Mouse (Mus musculus) liver, embryonic 16.5 days (tissue): ENCODE results near the gene Trim38. TPM values are rescaled to one million over a fixed set of nuclear protein-coding genes. Genes with fewer than 3 reads are reported as not detected.

ENCODE experiments used
- ATAC-seq: fragments of 200-750 bp; cut with Nextera tagmentation; 2 replicates; pipeline ENCODE4 v1.8.0; 2017; ENCODE audit warnings: low read depth, mild to moderate bottlenecking, moderate number of reproducible peaks, moderate library complexity
- H3K27ac ChIP-seq: fragments of 300-500 bp; sonication (generic); 2 replicates; pipeline ENCODE4 v1.5.1; 2014; ENCODE audit warnings: mild to moderate bottlenecking, low read length
- H3K27me3 ChIP-seq: fragments of 300-500 bp; sonication (generic); 2 replicates; pipeline ENCODE4 v1.6.1; 2014; ENCODE audit warnings: low read depth, low read length, mixed read lengths; ENCODE audit not compliant: control insufficient read depth, insufficient read depth
- H3K36me3 ChIP-seq: fragments of 300-500 bp; sonication (generic); 2 replicates; pipeline ENCODE4 v1.6.1; 2014; ENCODE audit warnings: mild to moderate bottlenecking; ENCODE audit not compliant: control insufficient read depth, insufficient read depth
- H3K4me1 ChIP-seq: fragments of 300-500 bp; sonication (generic); 2 replicates; pipeline ENCODE4 v1.6.1; 2014; ENCODE audit warnings: low read depth, low read length, mixed read lengths; ENCODE audit not compliant: control insufficient read depth
- H3K4me2 ChIP-seq: fragments of 300-500 bp; sonication (generic); 2 replicates; pipeline ENCODE4 v1.6.1; 2014; ENCODE audit warnings: low read depth, low read length, mixed read lengths
- H3K4me3 ChIP-seq: fragments of 300-500 bp; sonication (generic); 2 replicates; pipeline ENCODE4 v1.5.1; 2014; ENCODE audit warnings: low read depth, mild to moderate bottlenecking, low read length
- H3K9ac ChIP-seq: fragments of 300-500 bp; sonication (generic); 2 replicates; pipeline ENCODE4 v1.6.1; 2014; ENCODE audit warnings: low read depth, low read length
- H3K9me3 ChIP-seq: fragments of 300-500 bp; sonication (generic); replicated peaks from 2 replicates; pipeline ENCODE4 v1.6.1; 2016; ENCODE audit warnings: low read length; ENCODE audit not compliant: control insufficient read depth
- WGBS: fragments of 180-500 bp; shearing (Covaris S2); extraction: QIAGEN DNeasy Blood & Tissue Kit; methylation state at CpG from one replicate; pipeline ENCODE4 v1.1.7; 2014; ENCODE audit not compliant: insufficient replicate concordance; 5-methylcytosine and 5-hydroxymethylcytosine counted together
- polyA plus RNA-seq: library from polyadenylated mRNA; unstranded; fragments of >200 nt; fragmentation: Nextera tagmentation; extraction: Ambion mirVana; gene quantifications from 2 replicates; pipeline ENCODE4 v1.2.1, GENCODE M21; 2015

The Trim38 gene
- polyA plus RNA-seq, 1 experiment from 2014 or later, result not detected

GRCm38 (mm10) chr13:23799405-23799804 is 29.7 kb downstream of the Trim38 start:
- Histone ChIP-seq H3K4me1 (no peaks in the 10 kb centered on the region; the same call in 1 of the 2 replicates), H3K9me3 (no peaks in the 10 kb centered on the region), H3K4me3 (no peak overlapping the region), H3K27ac (no peak overlapping the region), H3K4me2 (no peak overlapping the region), H3K9ac (no peak overlapping the region), H3K27me3 (no peaks in the 10 kb centered on the region), H3K36me3 (no peaks in the 10 kb centered on the region)
- 14% methylated on average over 5 of the region's 5 CpGs for WGBS
- ATAC-seq, result no peak

DNA sequence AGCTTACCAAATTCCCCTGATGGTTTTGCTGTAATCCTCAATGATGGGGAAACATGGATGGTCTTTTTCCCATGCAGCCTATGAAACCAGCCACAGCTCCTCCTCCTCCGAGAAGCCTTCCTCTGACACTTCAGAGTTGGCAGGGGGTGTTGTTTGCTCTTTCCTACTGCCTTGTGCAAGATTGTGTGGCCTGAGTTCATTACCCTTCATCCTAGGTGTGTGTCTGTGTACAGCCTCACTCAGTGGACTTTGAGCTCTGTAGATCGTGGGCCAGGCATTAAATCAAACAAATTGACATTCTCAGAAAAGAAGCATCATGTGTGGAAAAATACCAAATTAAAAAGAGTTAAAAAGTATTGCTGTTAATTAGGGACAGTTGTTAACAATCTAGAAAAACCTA is 34.8 kb downstream of the Trim38 start:
- H3K9me3 ChIP-seq, result no peaks in the 10 kb centered on the region
- H3K36me3 ChIP-seq, result no peaks in the 10 kb centered on the region
- peak; percentile 76 for ATAC-seq
- H3K4me2 ChIP-seq, result no peak overlapping the region
- H3K9ac ChIP-seq, result no peak overlapping the region
- no peaks in the 10 kb centered on the region for H3K27me3 ChIP-seq
- 45% methylated on average over 2 of the region's 2 CpGs for WGBS
- H3K4me1 ChIP-seq, result peaks cover 3% of the 10 kb centered on the region
- H3K4me3 ChIP-seq, result no peak overlapping the region
- no peak overlapping the region for H3K27ac ChIP-seq

DNA sequence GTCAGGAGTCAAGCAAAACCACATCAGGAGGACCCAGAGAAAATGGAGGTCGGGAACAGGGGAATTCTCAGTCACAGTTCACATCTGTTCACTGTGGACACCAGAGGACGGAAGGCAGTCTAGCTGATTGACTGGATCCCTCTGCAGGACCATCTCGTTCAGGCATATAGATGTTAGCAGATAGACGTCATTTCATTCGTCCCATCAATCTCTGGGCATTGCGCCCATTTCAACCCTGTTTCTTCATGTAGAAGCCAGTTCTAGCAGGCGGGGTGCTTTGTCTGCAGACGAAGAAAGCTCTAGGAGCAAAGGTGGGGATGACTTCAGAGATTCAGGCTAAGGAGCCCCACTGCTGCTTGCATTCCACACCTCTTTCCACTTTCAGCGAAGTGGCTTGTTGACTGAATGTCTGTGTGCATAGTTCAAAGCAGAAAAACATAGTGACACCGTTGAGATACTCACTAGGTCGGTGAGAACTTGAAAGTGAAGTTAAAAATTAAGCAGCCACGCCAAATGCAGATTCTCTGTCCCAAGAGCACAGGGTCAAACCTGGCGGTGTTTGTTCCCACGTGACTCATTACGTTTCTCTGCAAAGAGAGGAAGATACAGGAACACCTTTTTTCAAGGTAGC is 36.8 kb downstream of the Trim38 start, which contains the start of gene Slc17a2:
Gene Slc17a2, plus strand, starts transcription at position 572 of the 631 bp plus-strand sequence.
- H3K4me2 ChIP-seq, result no peak within 1 kb of the TSS

DNA sequence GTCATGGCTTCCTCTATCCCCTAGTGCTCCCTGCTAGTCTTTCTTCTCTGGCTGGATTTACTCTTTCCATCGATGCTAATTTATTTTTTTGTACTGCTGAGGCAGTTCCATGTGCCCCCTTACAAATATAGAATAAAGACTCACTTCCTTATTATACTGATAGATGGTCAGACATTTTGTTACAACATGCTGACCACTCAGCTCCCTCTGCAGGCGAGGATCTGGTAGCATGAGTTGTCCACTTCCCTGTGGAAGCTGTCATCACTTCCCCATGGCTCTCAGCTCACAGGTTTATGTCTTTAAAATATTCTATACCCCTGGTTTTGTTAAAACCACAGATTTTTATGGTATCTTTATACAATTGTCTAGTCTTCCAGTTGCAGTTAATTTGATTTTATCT is 46.4 kb downstream of the Trim38 start:
- Histone ChIP-seq H3K9ac (no peak overlapping the region), H3K27ac (no peak overlapping the region), H3K4me2 (no peak overlapping the region), H3K27me3 (no peaks in the 10 kb centered on the region), H3K36me3 (no peaks in the 10 kb centered on the region), H3K9me3 (no peaks in the 10 kb centered on the region), H3K4me3 (no peak overlapping the region), H3K4me1 (no peaks in the 10 kb centered on the region)
- WGBS, result 55% methylated on average over 2 of the region's 2 CpGs
- no peak for ATAC-seq

More for the DNA sequence above, 36.8 kb downstream of the Trim38 start, which contains the start of gene Slc17a2:
- Histone ChIP-seq H3K9me3 (no peaks in the 10 kb centered on the region), H3K36me3 (no peaks in the 10 kb centered on the region), H3K27ac (peak within 1 kb of the TSS; percentile 32; the same call in 1 of the 2 replicates), H3K4me1 (peaks cover 3% of the 10 kb centered on the region), H3K27me3 (no peaks in the 10 kb centered on the region), H3K9ac (no peak within 1 kb of the TSS), H3K4me3 (no peak within 1 kb of the TSS)
- WGBS, result 58% methylated on average over 15 of the region's 15 CpGs
- peak; percentile 79 for ATAC-seq

DNA sequence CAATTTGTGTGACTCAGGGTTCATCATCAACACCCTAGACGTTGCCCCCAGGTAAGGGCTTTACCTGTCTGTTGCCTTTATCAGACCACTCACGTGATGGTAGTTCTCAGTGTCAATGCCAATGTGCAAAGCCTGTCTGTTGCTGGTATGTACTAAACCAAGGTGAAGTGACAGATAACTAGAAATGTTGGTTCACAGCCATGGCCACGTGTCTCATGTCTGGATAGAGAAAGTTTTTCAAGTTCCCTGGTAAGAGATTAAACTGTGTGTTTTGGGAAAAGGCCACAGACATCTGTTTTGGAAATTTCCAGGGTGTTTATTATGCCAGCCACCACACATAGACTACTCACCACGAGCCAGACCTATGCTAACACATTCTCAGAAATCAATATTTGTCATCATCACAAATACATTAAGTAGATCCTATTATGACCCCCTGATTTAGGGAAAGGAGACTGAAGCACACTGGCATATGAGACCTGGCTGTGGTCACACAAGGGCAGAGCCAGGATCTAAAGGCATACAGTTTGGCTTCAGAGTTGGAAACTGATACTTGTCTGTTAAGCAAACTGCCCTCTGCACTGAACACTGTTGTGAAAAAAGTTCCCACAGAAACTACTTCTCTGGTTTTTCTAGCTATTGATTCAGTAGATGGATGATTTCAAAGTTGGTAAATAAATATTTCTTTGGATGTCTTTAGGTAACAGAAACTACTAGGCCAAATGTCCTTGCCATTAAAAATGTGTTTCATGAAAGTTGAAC is 50.6 kb downstream of the Trim38 start:
- 41% methylated on average over 4 of the region's 4 CpGs for WGBS
- no peaks in the 10 kb centered on the region for H3K9me3 ChIP-seq

DNA sequence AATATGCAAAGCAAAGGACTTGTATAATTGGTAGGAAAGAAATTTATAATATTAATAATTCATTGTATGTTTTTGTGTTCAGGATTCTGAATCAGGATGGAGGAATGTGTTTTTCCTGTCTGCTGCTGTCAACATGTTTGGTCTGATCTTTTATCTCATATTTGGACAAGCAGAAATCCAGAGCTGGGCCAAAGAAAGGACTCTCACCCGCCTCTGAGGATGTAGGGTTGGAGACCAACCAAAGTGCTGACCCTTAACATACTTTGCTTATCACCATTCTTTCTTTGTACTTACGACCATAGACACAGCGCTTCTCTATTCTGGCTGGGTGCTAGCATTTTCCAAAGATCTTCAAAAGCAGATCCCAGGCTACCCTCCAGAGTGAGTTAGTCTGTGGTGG is 52.5 kb downstream of the Trim38 start:
- Histone ChIP-seq H3K9me3 (no peaks in the 10 kb centered on the region), H3K27ac (no peak overlapping the region), H3K36me3 (no peaks in the 10 kb centered on the region), H3K4me3 (no peak overlapping the region), H3K4me2 (no peak overlapping the region), H3K27me3 (no peaks in the 10 kb centered on the region), H3K9ac (no peak overlapping the region), H3K4me1 (no peaks in the 10 kb centered on the region)
- WGBS, result 38% methylated on average over 3 of the region's 3 CpGs
- no peak for ATAC-seq

More for the DNA sequence above, 50.6 kb downstream of the Trim38 start:
- H3K9ac ChIP-seq, result no peak overlapping the region
- no peaks in the 10 kb centered on the region for H3K27me3 ChIP-seq
- ATAC-seq, result no peak
- no peak overlapping the region for H3K27ac ChIP-seq
- H3K4me3 ChIP-seq, result no peak overlapping the region
- no peaks in the 10 kb centered on the region for H3K36me3 ChIP-seq
- no peak overlapping the region for H3K4me2 ChIP-seq
- no peaks in the 10 kb centered on the region for H3K4me1 ChIP-seq

DNA sequence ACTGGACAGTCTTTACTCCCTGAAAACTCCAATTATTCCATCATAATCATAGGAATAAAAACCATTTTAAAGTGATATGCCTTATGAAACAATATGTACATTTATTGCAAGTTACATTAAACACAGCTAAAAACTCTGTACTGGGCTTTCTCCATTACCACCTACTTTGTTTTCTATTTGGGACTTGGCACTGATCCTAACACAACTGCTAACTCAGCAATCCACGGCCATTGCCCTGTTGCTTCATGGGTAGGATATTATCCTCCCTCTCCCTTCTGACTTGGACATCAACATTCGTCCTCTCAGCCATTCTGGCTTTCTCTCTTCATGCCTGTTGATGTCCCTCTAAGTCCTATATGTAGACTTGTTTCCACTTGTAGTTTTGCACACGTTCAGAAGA is 56.9 kb downstream of the Trim38 start:
- Histone ChIP-seq H3K4me2 (no peak overlapping the region), H3K4me3 (no peak overlapping the region), H3K27ac (no peak overlapping the region), H3K9me3 (no peaks in the 10 kb centered on the region), H3K36me3 (no peaks in the 10 kb centered on the region), H3K4me1 (no peaks in the 10 kb centered on the region; the same call in 1 of the 2 replicates), H3K27me3 (no peaks in the 10 kb centered on the region), H3K9ac (no peak overlapping the region)
- ATAC-seq, result no peak
- WGBS, result 53% methylated on average over 3 of the region's 3 CpGs

GRCm38 (mm10) chr13:23833053-23833452 is 63.3 kb downstream of the Trim38 start:
- Histone ChIP-seq H3K9ac (no peak overlapping the region), H3K27me3 (no peaks in the 10 kb centered on the region), H3K36me3 (no peaks in the 10 kb centered on the region), H3K4me3 (no peak overlapping the region), H3K4me2 (no peak overlapping the region), H3K9me3 (no peaks in the 10 kb centered on the region), H3K27ac (no peak overlapping the region), H3K4me1 (0 out of 2 replicates have a peak, but pooled peaks cover 2% of the 10 kb centered on the region)
- 7% methylated on average over 6 of the region's 6 CpGs for WGBS
- no peak for ATAC-seq

- no peak overlapping the region for H3K27ac ChIP-seq
- no peak for ATAC-seq
- 0 out of 2 replicates have a peak, but pooled peaks cover 2% of the 10 kb centered on the region for H3K4me1 ChIP-seq
- 66% methylated on average over 5 of the region's 5 CpGs for WGBS
- H3K4me3 ChIP-seq, result no peak overlapping the region
- H3K9ac ChIP-seq, result no peak overlapping the region
- H3K9me3 ChIP-seq, result no peaks in the 10 kb centered on the region
- H3K36me3 ChIP-seq, result no peaks in the 10 kb centered on the region
- no peaks in the 10 kb centered on the region for H3K27me3 ChIP-seq
- H3K4me2 ChIP-seq, result no peak overlapping the region
Observed at GRCm38 (mm10) chr13:23834836-23835235, 65.1 kb downstream of the Trim38 start.
